Mouse (Mus musculus) monocyte, adult 2 months (primary cell): ENCODE data around the gene Uhrf1bp1l.

ENCODE experiments used
- DNase-seq, 2 experiments: peaks; one replicate each; pipeline ENCODE4 v3.0.0; 2022; ENCODE audit warnings: low spot score in 2 of 2, low read depth in 1 of 2

Uhrf1bp1l gene

GRCm38 (mm10) chr10:89744341-89744740 is 450 bp upstream of the Uhrf1bp1l start:
- DNase-seq, result no peak

DNA sequence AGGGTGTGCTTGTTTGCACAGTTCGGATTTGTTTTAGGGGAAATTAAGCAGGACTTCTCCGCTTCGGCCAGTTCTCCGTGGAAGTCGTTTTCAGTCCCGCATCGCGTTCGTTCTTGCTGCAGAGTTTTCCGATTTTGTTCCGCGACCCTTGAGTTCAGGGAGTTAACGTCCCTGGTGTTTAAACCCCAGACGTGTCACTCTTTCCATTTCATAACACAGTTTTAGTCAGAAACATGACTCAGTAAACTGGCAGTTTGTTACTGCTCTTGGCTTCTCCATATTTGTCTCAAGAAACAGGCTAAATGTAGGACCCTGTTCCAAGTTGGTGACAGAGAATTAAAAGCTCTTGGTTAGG is 852 bp downstream of the Uhrf1bp1l start:
- DNase-seq, result no peak

DNA sequence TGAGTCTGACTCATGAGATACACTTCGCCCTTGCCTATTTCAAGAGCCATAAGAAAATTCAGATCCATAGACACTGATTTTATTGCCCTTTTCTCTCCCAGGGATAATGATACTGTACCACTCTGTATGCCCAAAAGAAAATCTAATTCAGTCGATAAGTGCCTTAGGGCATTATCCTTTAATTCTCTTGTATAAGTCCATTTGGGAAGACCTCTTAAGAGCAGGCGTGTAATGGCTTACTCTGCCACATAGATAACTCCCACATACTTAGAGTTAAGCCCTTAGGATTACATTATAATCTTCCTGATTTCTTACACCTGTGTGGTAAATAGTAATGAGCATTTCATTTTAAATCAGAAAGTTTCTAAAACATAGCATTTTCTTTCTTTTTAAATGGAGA is 1.8 kb downstream of the Uhrf1bp1l start:
- DNase-seq, result no peak

DNA sequence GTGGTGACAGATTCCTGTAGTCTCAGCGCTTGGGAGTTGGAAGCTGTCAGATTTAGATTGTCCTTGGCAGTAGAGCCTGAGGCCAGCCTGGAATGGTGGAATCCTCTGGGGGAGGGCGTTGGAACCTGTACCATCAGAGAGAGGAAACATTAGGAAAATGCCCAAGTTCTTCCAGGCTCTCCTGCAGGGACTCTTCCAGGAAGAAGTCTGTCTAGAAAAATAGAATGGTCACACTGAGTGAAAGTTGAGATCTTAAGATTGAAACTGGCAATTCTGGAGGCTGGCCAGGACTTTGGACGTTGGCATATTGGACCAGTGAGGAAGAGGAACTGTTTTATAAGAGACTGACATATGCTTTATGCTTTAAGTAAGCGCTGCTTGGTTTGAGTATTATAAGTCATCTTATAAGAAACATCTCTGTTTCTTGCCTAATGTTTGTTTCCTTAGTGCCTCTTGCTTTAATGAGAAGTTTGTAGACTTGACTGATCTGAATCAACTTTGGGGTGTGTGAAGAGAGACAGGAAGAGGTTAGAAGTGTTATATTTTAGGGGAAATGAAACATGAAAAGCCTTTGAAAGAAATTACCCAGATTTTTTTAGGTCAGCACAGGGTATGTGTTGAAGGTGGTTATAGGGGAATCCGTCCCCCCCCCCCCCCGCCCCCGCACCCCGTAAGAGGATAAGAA is 2.6 kb downstream of the Uhrf1bp1l start:
- DNase-seq, result no peak

GRCm38 (mm10) chr10:89747911-89748310 is 3.1 kb downstream of the Uhrf1bp1l start:
- DNase-seq, result no peak

GRCm38 (mm10) chr10:89748619-89749018 is 3.8 kb downstream of the Uhrf1bp1l start:
- DNase-seq, result no peak

- no peak for DNase-seq
Measured at GRCm38 (mm10) chr10:89751069-89751468, 6.3 kb downstream of the Uhrf1bp1l start.

GRCm38 (mm10) chr10:89755231-89755630 is 10.4 kb downstream of the Uhrf1bp1l start:
- no peak for DNase-seq

DNA sequence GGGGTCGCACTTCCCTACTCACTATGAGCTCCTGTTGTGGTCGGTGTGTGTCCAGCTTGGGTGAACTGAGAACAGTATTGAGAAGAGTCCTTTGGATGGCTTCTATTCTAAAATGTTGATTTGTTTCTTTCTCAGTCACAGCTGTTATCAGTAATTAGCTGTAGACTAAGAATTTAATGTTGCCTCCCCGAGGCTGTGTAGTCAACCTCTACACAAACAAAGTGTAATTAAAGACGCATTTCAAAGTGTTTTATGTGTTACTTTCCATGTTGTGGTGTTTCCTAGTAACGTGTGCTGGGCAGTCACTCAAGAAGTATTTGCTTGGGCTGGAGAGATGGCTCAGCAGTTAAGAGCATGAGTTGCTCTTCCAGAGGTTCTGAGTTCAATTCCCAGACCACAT is 16.0 kb downstream of the Uhrf1bp1l start:
- no peak for DNase-seq

GRCm38 (mm10) chr10:89764457-89765121 is 19.8 kb downstream of the Uhrf1bp1l start:
- DNase-seq, result no peak

DNA sequence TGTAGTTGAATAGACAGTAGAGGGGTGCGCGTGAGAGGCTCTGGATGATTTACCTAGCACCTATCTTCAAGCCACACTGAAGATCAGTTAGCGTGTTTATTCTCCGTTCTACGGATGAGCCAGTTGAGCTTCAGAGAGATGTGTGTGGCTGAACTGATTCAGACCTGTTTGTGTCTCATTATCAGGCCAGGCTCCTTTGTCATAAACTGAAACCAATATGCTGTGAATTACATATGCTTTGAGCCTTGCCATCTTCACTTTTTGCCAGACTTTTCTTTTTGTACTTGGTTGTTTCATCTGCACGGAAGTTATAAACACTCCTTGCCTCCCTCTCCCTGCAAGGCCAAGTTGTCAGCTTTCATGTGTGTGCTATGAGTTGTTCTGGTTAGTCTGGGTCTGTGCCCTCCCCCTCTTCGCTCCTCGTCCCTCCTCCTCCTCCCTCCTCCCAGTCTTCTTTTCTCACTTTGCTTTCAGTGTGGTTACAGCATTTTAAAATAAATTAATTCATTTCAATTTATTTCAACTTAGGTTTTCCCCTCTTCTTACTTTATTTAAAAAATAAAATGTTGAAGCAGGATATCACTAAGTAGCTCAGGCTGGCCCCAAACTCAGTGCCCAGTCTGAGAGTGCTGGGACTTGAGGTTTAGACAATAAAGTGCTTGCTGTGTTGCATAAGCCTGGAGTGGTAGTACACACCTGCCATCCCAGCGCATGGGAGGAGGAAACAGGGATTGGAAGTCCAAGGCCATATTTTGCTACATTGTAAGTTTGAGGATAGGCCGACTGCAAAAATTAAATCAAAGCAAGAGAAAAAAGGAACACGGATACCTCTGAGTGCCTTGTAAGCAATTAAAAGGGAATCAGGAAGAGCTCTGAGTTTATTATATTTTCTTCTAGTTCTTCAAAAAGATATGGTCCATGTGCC is 21.3 kb downstream of the Uhrf1bp1l start:
- no peak for DNase-seq

GRCm38 (mm10) chr10:89768352-89769020 is 23.7 kb downstream of the Uhrf1bp1l start:
- DNase-seq, result no peak

DNA sequence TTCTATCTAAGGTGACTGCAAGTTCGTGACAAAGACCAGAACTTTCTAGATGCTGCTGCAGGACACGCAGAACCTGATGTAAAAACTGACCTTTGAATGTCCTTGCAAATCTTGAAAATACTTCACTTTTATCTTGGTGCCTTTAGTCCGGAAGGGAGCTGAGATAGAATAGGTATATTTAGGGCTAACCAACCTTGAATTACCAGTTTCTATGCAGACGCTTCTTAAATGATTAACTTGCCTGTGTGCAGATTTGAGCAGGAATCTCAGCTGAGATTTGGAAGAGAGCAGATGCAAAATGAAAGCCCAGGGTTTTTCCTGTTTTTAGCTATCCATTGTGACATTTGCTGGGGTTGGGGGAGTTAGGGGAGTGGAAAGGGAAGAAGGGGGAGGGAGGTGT is 24.3 kb downstream of the Uhrf1bp1l start:
- DNase-seq, result no peak

- DNase-seq, result no peak
Measured at GRCm38 (mm10) chr10:89771894-89772293, 27.1 kb downstream of the Uhrf1bp1l start.

- DNase-seq, result no peak
Measured at GRCm38 (mm10) chr10:89776029-89776428, 31.2 kb downstream of the Uhrf1bp1l start.

DNA sequence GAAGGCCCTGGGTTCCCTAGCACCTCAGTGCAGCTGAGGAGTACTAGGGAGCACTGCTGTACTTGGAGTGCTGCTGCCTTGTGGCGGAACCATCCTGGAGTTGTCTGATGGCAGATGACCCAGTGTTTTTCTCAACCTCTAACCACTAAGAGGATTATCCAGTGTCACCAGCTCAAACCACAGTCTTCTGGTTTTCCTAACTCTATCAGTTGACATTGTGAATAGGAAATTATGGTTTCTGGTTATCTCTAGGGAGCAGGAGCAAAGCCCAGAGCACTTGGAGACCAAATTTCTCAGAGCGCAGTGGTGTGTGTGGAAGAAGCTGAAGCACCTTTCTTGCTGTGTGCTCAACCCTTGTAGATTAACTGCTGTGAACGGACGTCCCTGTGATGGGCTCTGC is 47.1 kb downstream of the Uhrf1bp1l start:
- no peak for DNase-seq

DNA sequence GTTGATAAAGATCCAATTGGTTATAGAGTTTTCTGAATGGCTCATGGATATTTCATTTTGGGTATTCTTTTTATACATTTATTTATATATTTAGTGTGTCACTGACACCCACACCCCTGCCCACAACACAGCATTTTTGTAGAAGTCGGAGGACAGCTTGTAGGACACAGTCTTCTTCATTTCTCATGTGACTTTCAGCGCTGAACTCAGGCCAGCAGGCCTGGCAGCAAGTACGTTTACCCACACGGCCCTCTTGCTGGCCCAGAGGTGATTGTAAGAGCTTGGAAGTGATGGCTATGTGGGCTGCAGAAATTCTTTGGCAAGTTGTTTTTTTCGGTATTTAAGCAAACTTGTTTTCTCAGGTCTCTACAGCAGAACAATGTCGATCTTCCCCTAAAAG is 49.3 kb downstream of the Uhrf1bp1l start:
- DNase-seq, result no peak

GRCm38 (mm10) chr10:89819146-89819545 is 74.4 kb downstream of the Uhrf1bp1l start:
- no peak for DNase-seq

DNA sequence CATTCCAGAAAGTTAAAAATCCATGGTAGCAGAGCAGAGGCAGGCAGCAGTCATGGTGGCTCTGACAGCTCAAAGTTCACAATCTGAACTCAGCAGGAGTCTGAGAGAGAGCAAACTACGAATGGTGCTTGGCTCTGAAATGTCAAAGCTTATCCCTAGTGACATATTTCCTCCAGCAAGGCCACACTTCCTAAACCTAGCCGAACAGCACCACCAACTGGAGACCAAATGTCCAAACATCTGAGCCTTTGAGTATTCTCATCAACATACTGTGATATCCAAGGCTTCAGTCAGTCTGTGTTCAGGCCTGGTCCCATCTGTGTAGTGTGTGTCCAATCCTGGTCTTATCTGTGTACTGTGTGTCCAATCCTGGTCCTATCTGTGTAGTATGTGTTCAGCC is 79.1 kb downstream of the Uhrf1bp1l start:
- DNase-seq, result no peak

DNA sequence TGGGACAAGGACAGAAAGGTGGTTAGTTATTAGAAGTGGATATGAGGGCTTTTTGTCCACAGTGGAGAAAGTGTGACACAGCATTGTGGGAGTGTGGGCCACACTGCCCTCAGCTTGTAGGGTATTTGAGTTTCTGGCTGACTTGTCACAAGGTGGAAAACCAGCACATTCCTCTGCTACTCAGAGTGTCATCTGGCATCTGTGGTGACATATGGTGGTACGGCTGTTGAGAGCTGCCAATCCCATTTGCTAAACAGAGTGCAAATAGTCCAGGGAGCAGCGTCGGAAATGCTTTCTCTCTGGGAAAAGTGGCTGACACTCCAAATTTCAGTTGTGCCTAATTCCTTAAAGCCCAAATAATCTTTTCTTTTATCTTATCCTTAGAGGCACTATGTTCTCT is 82.1 kb downstream of the Uhrf1bp1l start:
- DNase-seq, result no peak

DNA sequence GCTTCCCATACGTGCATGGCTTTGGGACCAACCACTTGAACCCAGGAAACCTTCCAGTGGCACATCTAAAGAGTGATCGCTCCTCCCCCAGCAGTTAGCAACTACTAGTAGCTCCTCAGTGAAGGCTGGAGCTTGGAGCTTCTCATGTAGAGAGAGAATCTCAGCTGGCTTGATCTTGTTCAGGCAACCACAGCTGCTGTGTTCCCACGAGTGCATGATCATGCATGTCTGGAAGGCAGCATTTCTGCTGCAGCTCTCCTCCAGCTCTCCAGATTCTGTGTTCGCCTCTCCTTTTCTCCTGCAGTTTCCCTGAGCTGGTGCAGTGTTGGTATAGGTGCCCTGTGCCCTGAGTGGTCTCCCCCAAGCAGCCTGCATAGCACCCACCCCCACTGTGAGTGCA is 87.5 kb downstream of the Uhrf1bp1l start:
- DNase-seq, result no peak
